Mouse (Mus musculus) heart, embryonic 14.5 days (tissue): Measurements from ENCODE around the gene Atp6ap1. TPM values are rescaled to one million over a fixed set of nuclear protein-coding genes. Genes with fewer than 3 reads are reported as not detected.

ENCODE experiments used
- ATAC-seq: fragments of 200-750 bp; cut with Nextera tagmentation; 2 replicates; pipeline ENCODE4 v1.8.0; 2017; ENCODE audit warnings: low read depth, moderate TSS enrichment; ENCODE audit not compliant: insufficient number of reproducible peaks, insufficient read depth, low FRiP score
- H3K27ac ChIP-seq, 2 experiments: fragments of 200-500 bp in 1 of 2; fragments of 300-500 bp in 1 of 2; sonication (generic) in 1 of 2; replicated peaks in 1 of 2; 2 replicates each; pipeline ENCODE4 v1.5.1; 2012 to 2014; ENCODE audit warnings: low read depth in 2 of 2, low read length in 2 of 2, control low read depth in 1 of 2, mild to moderate bottlenecking in 1 of 2, mixed read lengths in 1 of 2; ENCODE audit not compliant: control insufficient read depth in 1 of 2, insufficient read depth in 1 of 2
- H3K27me3 ChIP-seq: fragments of 300-500 bp; sonication (generic); 2 replicates; pipeline ENCODE4 v1.6.1; 2014; ENCODE audit warnings: mild to moderate bottlenecking, low read length, control low read depth; ENCODE audit not compliant: control insufficient read depth, insufficient read depth
- H3K36me3 ChIP-seq: fragments of 300-500 bp; sonication (generic); 2 replicates; pipeline ENCODE4 v1.6.1; 2014; ENCODE audit warnings: mild to moderate bottlenecking, control low read depth, low read length, mixed read lengths; ENCODE audit not compliant: control insufficient read depth, insufficient read depth
- H3K4me1 ChIP-seq, 2 experiments: fragments of 200-500 bp in 1 of 2; fragments of 300-500 bp in 1 of 2; sonication (generic) in 1 of 2; 2 replicates each; pipeline ENCODE4 v1.6.1; 2012 to 2014; ENCODE audit warnings: low read length in 2 of 2, control low read depth in 1 of 2, mixed read lengths in 1 of 2; ENCODE audit not compliant: control insufficient read depth in 2 of 2, insufficient read depth in 2 of 2
- H3K4me2 ChIP-seq: fragments of 300-500 bp; sonication (generic); 2 replicates; pipeline ENCODE4 v1.6.1; 2014; ENCODE audit warnings: mild to moderate bottlenecking, low read length
- H3K4me3 ChIP-seq, 2 experiments: fragments of 200-500 bp in 1 of 2; fragments of 300-500 bp in 1 of 2; sonication (generic) in 1 of 2; 2 replicates each; pipeline ENCODE4 v1.5.1; 2012 to 2014; ENCODE audit warnings: low read length in 2 of 2, mild to moderate bottlenecking in 2 of 2, control low read depth in 1 of 2, low read depth in 1 of 2, moderate library complexity in 1 of 2; ENCODE audit not compliant: control insufficient read depth in 1 of 2, insufficient read depth in 1 of 2
- H3K9ac ChIP-seq: fragments of 300-500 bp; sonication (generic); 2 replicates; pipeline ENCODE4 v1.6.1; 2014; ENCODE audit warnings: mild to moderate bottlenecking, low read length
- H3K9me3 ChIP-seq: fragments of 300-500 bp; sonication (generic); 2 replicates; pipeline ENCODE4 v1.6.1; 2016; ENCODE audit warnings: low read length, control low read depth; ENCODE audit not compliant: control insufficient read depth
- WGBS: fragments of 180-500 bp; shearing (Covaris S2); extraction: QIAGEN DNeasy Blood & Tissue Kit; methylation state at CpG from one replicate; pipeline ENCODE4 v1.1.7; 2014; 5-methylcytosine and 5-hydroxymethylcytosine counted together
- polyA plus RNA-seq: library from polyadenylated mRNA; unstranded; fragments of >200 nt; fragmentation: Nextera tagmentation; extraction: Ambion mirVana; gene quantifications from 2 replicates; pipeline ENCODE4 v1.2.1, GENCODE M21; 2014

The Atp6ap1 gene
- polyA plus RNA-seq, result 110 and 118 TPM in 2 replicates

GRCm38 (mm10) chrX:74296538-74297448, at the start of gene Atp6ap1:
Gene Atp6ap1, plus strand, starts transcription at chrX:74297097.
- Histone ChIP-seq H3K9me3 (no peaks in the 10 kb centered on the region), H3K4me3 (peak within 1 kb of the TSS; percentile 61 to 88), H3K4me2 (peak within 1 kb of the TSS; percentile 73), H3K27ac (peak within 1 kb of the TSS; percentile 57 to 58), H3K9ac (peak within 1 kb of the TSS; percentile 81), H3K4me1 (no peaks in the 10 kb centered on the region), H3K27me3 (no peaks in the 10 kb centered on the region), H3K36me3 (peaks cover 27% of the 10 kb centered on the region)
- peak; percentile 96 for ATAC-seq
- WGBS, result 16% methylated on average over 36 of the region's 37 CpGs

- no peak for ATAC-seq
- Histone ChIP-seq H3K27ac (peak overlapping the region; percentile 77 to 89), H3K27me3 (no peaks in the 10 kb centered on the region), H3K9me3 (no peaks in the 10 kb centered on the region), H3K4me1 (no peaks in the 10 kb centered on the region), H3K36me3 (0 out of 2 replicates have a peak, but pooled peaks cover under 1% of the 10 kb centered on the region), H3K9ac (peak overlapping the region; percentile 75), H3K4me3 (peak overlapping the region; percentile 43 to 55), H3K4me2 (peak overlapping the region; percentile 66)
- WGBS, result 20% methylated on average over 3 of the region's 3 CpGs
These were observed 48.2 kb upstream of the Atp6ap1 start for GRCm38 (mm10) chrX:74248651-74249050.

- Histone ChIP-seq H3K4me1 (no peaks in the 10 kb centered on the region), H3K27ac (peak within 1 kb of the TSS; percentile 77 to 89), H3K4me2 (peak within 1 kb of the TSS; percentile 66), H3K9ac (peak within 1 kb of the TSS; percentile 75), H3K27me3 (no peaks in the 10 kb centered on the region), H3K9me3 (no peaks in the 10 kb centered on the region), H3K4me3 (peak within 1 kb of the TSS; percentile 43 to 55), H3K36me3 (no peaks in the 10 kb centered on the region)
- 20% methylated on average over 38 of the region's 38 CpGs for WGBS
- no peak for ATAC-seq
These were observed 47.3 kb upstream of the Atp6ap1 start, which contains the start of gene Flna for GRCm38 (mm10) chrX:74249615-74250014. Gene Flna, minus strand, starts transcription at chrX:74249820.

GRCm38 (mm10) chrX:74254153-74254887, 42.6 kb upstream of the Atp6ap1 start, which contains the start of gene Emd:
Gene Emd, plus strand, starts transcription at chrX:74254687.
- H3K4me1 ChIP-seq, result no peaks in the 10 kb centered on the region
- H3K9me3 ChIP-seq, result no peaks in the 10 kb centered on the region
- peak within 1 kb of the TSS; percentile 90 to 92 for H3K27ac ChIP-seq
- H3K4me3 ChIP-seq, result peak within 1 kb of the TSS; percentile 57 to 76
- peak; percentile 92 for ATAC-seq
- H3K36me3 ChIP-seq, result peaks cover 25% of the 10 kb centered on the region
- no peaks in the 10 kb centered on the region for H3K27me3 ChIP-seq
- H3K4me2 ChIP-seq, result peak within 1 kb of the TSS; percentile 70
- 14% methylated on average over 39 of the region's 39 CpGs for WGBS
- peak within 1 kb of the TSS; percentile 86 for H3K9ac ChIP-seq

DNA sequence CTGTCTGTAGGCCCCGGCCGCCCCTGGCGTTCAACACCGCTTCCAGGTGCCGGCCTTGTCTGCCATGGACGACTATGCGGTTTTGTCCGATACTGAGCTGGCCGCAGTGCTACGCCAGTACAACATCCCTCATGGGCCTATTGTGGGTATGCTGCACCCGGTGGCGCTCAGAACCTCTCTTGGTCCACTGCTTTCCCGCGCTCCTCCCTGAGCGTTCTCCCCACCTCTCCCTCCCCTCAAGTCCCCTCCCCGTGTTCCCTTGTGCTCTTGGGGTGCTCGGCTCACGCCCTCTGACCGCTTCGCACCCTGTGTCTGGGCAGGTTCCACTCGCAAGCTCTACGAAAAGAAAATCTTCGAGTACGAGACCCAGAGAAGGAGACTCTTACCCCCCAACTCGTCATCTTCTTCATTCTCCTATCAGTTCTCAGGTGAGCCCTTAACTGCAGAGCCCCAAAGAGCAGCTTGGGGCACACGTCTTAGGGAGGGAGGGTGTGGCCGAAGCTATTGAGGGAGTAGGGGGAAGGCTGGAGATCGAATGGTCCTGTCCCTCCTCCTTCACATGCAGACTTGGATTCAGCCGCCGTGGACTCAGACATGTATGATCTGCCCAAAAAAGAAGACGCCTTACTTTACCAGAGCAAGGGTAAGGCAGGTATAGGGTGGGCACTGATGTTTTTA, 41.9 kb upstream of the Atp6ap1 start:
- peak overlapping the region; percentile 90 to 92 for H3K27ac ChIP-seq
- no peaks in the 10 kb centered on the region for H3K27me3 ChIP-seq
- no peaks in the 10 kb centered on the region for H3K9me3 ChIP-seq
- H3K9ac ChIP-seq, result peak overlapping the region; percentile 86
- 24% methylated on average over 31 of the region's 31 CpGs for WGBS
- H3K4me2 ChIP-seq, result peak overlapping the region; percentile 70
- peak; percentile 33; the same call in 1 of the 2 replicates for ATAC-seq
- H3K4me1 ChIP-seq, result no peaks in the 10 kb centered on the region
- H3K36me3 ChIP-seq, result peaks cover 25% of the 10 kb centered on the region
- peak overlapping the region; percentile 57 to 76 for H3K4me3 ChIP-seq

GRCm38 (mm10) chrX:74257746-74258145, 39.2 kb upstream of the Atp6ap1 start:
- no peak overlapping the region for H3K27ac ChIP-seq
- H3K27me3 ChIP-seq, result no peaks in the 10 kb centered on the region
- no peak overlapping the region for H3K4me2 ChIP-seq
- H3K36me3 ChIP-seq, result peaks cover 25% of the 10 kb centered on the region
- no peaks in the 10 kb centered on the region for H3K4me1 ChIP-seq
- WGBS, result 84% methylated on average over 3 of the region's 3 CpGs
- no peak overlapping the region for H3K9ac ChIP-seq
- H3K4me3 ChIP-seq, result no peak overlapping the region
- ATAC-seq, result no peak
- H3K9me3 ChIP-seq, result no peaks in the 10 kb centered on the region

- Histone ChIP-seq H3K4me1 (no peaks in the 10 kb centered on the region; a peak in 1 of 4 replicates), H3K9me3 (no peaks in the 10 kb centered on the region), H3K9ac (peak overlapping the region; percentile 74), H3K4me2 (peak overlapping the region; percentile 67), H3K36me3 (peaks cover 17% of the 10 kb centered on the region), H3K4me3 (peak overlapping the region; percentile 44 to 58), H3K27me3 (no peaks in the 10 kb centered on the region), H3K27ac (peak overlapping the region; percentile 94 to 99)
- WGBS, result 31% methylated on average over 3 of the region's 3 CpGs
- 0 out of 2 replicates have a peak, but pooled peaks have one; percentile 1 for ATAC-seq
These were observed 27.2 kb upstream of the Atp6ap1 start for GRCm38 (mm10) chrX:74269736-74270061.
